Mouse (Mus musculus) urinary bladder, adult 18-20 months (tissue): ENCODE data around the gene Ep400.
A peak's percentile ranks its signal among the peaks of the same experiment; 100 is the strongest.
"Not testable (repeated sequence)": the region's sequence is repeated elsewhere in the genome, so short reads cannot be mapped to it uniquely, and the experiment has no call there.

Experiments
- DNase-seq, 2 experiments: peaks; one replicate each; pipeline ENCODE4 v3.0.0; 2022; ENCODE audit warnings: low spot score in 2 of 2, mixed read lengths in 2 of 2

Ep400 gene

GRCm38 (mm10) chr5:110779998-110780760 is 9.7 kb upstream of the Ep400 start, which contains the start of gene Pus1:
Gene Pus1 (minus strand): TSS chr5:110780659.
- DNase-seq: peak; percentile 91 to 96

- no peak for DNase-seq
These were observed 8.9 kb upstream of the Ep400 start for GRCm38 (mm10) chr5:110779276-110779997.

GRCm38 (mm10) chr5:110778263-110778662 is 7.7 kb upstream of the Ep400 start:
- no peak for DNase-seq

GRCm38 (mm10) chr5:110776141-110776540 is 5.6 kb upstream of the Ep400 start:
- DNase-seq: no peak

GRCm38 (mm10) chr5:110774511-110774910 is 4.0 kb upstream of the Ep400 start:
- DNase-seq: no peak

GRCm38 (mm10) chr5:110772945-110773344 is 2.4 kb upstream of the Ep400 start:
- not testable (repeated sequence) for DNase-seq

GRCm38 (mm10) chr5:110770031-110770445 is 479 bp downstream of the Ep400 start:
- no peak for DNase-seq

- DNase-seq: no peak
These were observed 1.2 kb downstream of the Ep400 start for GRCm38 (mm10) chr5:110769272-110769671.

- no peak for DNase-seq
These were observed 6.6 kb downstream of the Ep400 start for GRCm38 (mm10) chr5:110763890-110764289.

- DNase-seq: no peak
These were observed 25.5 kb downstream of the Ep400 start for GRCm38 (mm10) chr5:110745021-110745420.

GRCm38 (mm10) chr5:110739496-110740275 is 30.8 kb downstream of the Ep400 start:
- no peak for DNase-seq

GRCm38 (mm10) chr5:110735606-110736005 is 34.9 kb downstream of the Ep400 start:
- no peak for DNase-seq

- DNase-seq: no peak
These were observed 37.2 kb downstream of the Ep400 start for GRCm38 (mm10) chr5:110733231-110733823.

GRCm38 (mm10) chr5:110731227-110731626 is 39.3 kb downstream of the Ep400 start:
- DNase-seq: no peak

GRCm38 (mm10) chr5:110727850-110728249 is 42.7 kb downstream of the Ep400 start:
- no peak for DNase-seq

- DNase-seq: no peak
These were observed 47.0 kb downstream of the Ep400 start for GRCm38 (mm10) chr5:110723543-110723942.

GRCm38 (mm10) chr5:110721463-110721862 is 49.1 kb downstream of the Ep400 start:
- DNase-seq: not testable (repeated sequence)

- no peak for DNase-seq
These were observed 59.1 kb downstream of the Ep400 start for GRCm38 (mm10) chr5:110711455-110711854.

GRCm38 (mm10) chr5:110709256-110709655 is 61.3 kb downstream of the Ep400 start:
- no peak for DNase-seq

GRCm38 (mm10) chr5:110704004-110704403 is 66.5 kb downstream of the Ep400 start:
- DNase-seq: no peak

- no peak for DNase-seq
These were observed 71.9 kb downstream of the Ep400 start for GRCm38 (mm10) chr5:110698617-110699016.

- DNase-seq: no peak
These were observed 88.5 kb downstream of the Ep400 start for GRCm38 (mm10) chr5:110682041-110682440.
